Mouse (Mus musculus) liver, embryonic 14.5 days (tissue): ENCODE measurements at regions not wholly inside any gene's neighbourhood (a gene's known extent, or its start where the extent isn't known, plus 50 kb on each side); places are given as distances from the start of the nearest gene placed in this dataset.

Experiments used
- CTCF ChIP-seq: IDR thresholded peaks from 2 replicates; pipeline ENCODE4 v1.5.1; 2016; ENCODE audit warnings: antibody characterized with exemption, low read depth, control low read depth
- EP300 ChIP-seq: IDR thresholded peaks from 2 replicates; pipeline ENCODE4 v1.6.1; 2016; ENCODE audit warnings: antibody characterized with exemption, low read depth

GRCm38 (mm10) chr2:72797002-72797718 is 183.1 kb downstream of the Sp3 start:
- TF ChIP-seq CTCF (no peak), EP300 (no peak)
